Comparison of ENCODE assay signal across 26 mouse cellular contexts in the genomic region with DNA sequence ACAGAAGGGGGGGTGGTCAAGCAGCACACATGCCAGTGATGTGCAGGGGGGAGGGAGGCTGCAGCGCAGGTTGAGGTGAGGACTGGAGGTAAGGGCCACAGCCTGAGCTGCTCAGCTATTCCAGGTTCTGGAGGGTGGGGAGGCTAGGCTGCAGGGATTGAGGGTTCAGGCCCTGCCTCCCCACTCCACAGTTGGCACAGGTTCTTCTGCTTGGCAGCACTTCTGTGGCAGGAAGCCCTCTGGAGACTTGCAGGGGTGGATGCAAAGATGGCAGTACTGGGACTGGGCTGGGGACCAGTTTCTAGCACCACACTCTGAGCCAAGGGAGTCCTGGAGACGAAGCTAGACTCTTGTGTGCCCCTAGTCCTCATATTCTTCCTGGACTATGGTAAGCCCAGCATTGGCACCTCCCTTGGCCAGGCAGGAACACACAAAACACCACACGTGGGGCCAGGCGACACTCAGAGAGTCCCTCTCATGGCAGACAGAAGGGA. TPM values are rescaled to one million over a fixed set of nuclear protein-coding genes. Genes with fewer than 3 reads are reported as not detected.
DNase-seq lines count a peak whose midpoint lies in the region; ATAC-seq and TF ChIP-seq lines count a peak whose summit lies in the region.
"Had no signal": no experiment of that assay in that cellular context is flagged by ENCODE, and none has a peak within 500 bp of the region (broad histone marks: within the 10 kb centered on the region; RNA-seq: fewer than 3 reads in every experiment).

No protein-coding gene starts in this region.

- DNase-seq in cerebellum, adult 9-10 months = peak; percentile 44
- no peak for DNase-seq in cerebellum, adult 18-20 months
- DNase-seq in heart, adult 11 months = peak; percentile 90
- DNase-seq in liver, embryonic 13.5 days = no peak
- DNase-seq in liver, embryonic 11.5 days (ENCODE audit: low spot score) = no peak
- DNase-seq in G1E (ENCODE audit: low spot score) = no peak
- DNase-seq: adrenal gland, adult 2 months; adrenal gland, postnatal 14 days; B cell, adult 2 months; cerebellum, adult 11 months; gastrocnemius, postnatal 10 days; gastrocnemius, postnatal 36 days; heart, postnatal 10 days; heart, postnatal 36 days had no signal

- no peaks in the 10 kb centered on the region for H3K9me3 ChIP-seq in heart, embryonic 11.5 days (replicated peaks; ENCODE audit: control insufficient read depth, low read length)
- 0 out of 2 replicates have a peak, but pooled peaks cover 4% of the 10 kb centered on the region for H3K9me3 ChIP-seq in liver, embryonic 13.5 days (replicated peaks)
- H3K9me3 ChIP-seq in liver, embryonic 11.5 days (ENCODE audit: control insufficient read depth, low read length) = no peaks in the 10 kb centered on the region
- peaks cover 3% of the 10 kb centered on the region; the same call in 1 of the 2 replicates for H3K9me3 ChIP-seq in G1E (replicated peaks)
- H3K9me3 ChIP-seq: embryonic facial prominence, embryonic 12.5 days; embryonic facial prominence, embryonic 15.5 days; forebrain, embryonic 10.5 days; forebrain, embryonic 13.5 days; heart, embryonic 12.5 days; heart, embryonic 15.5 days; hindbrain, embryonic 10.5 days; hindbrain, embryonic 13.5 days had no signal

- no peak for TF ChIP-seq CTCF in G1E (IDR thresholded peaks at IDR 0.05; ENCODE audit: low read depth, low read length)

- WGBS in heart, embryonic 11.5 days (ENCODE audit: insufficient replicate concordance) = 86% methylated on average over 4 of the region's 4 CpGs
- 83% methylated on average over 4 of the region's 4 CpGs for WGBS in liver, embryonic 13.5 days (ENCODE audit: insufficient replicate concordance)
- WGBS in liver, embryonic 11.5 days = 86% methylated on average over 4 of the region's 4 CpGs

- no peak overlapping the region for H3K9ac ChIP-seq in heart, embryonic 11.5 days (ENCODE audit: low read depth, low read length)
- peak overlapping the region; percentile 99; the same call in 1 of the 2 replicates for H3K9ac ChIP-seq in liver, embryonic 13.5 days
- H3K9ac ChIP-seq in liver, embryonic 11.5 days (ENCODE audit: low read depth, low read length) = no peak overlapping the region
- H3K9ac ChIP-seq: embryonic facial prominence, embryonic 12.5 days; embryonic facial prominence, embryonic 15.5 days; forebrain, embryonic 13.5 days; heart, embryonic 12.5 days; heart, embryonic 15.5 days; hindbrain, embryonic 13.5 days had no signal

- peaks cover 31% of the 10 kb centered on the region for H3K36me3 ChIP-seq in heart, embryonic 11.5 days (ENCODE audit: control insufficient read depth, insufficient read depth, low read length)
- H3K36me3 ChIP-seq in liver, embryonic 13.5 days = peaks cover 76% of the 10 kb centered on the region
- H3K36me3 ChIP-seq in liver, embryonic 11.5 days (ENCODE audit: control insufficient read depth, insufficient read depth, low read length) = peaks cover 33% of the 10 kb centered on the region
- H3K36me3 ChIP-seq in G1E (replicated peaks) = peaks cover 82% of the 10 kb centered on the region

- no peaks in the 10 kb centered on the region for H3K27me3 ChIP-seq in heart, embryonic 11.5 days (ENCODE audit: control insufficient read depth, insufficient read depth, low read length)
- no peaks in the 10 kb centered on the region for H3K27me3 ChIP-seq in liver, embryonic 13.5 days
- no peaks in the 10 kb centered on the region for H3K27me3 ChIP-seq in liver, embryonic 11.5 days (replicated peaks; ENCODE audit: control insufficient read depth, insufficient read depth, low read length)
- H3K27me3 ChIP-seq in G1E (ENCODE audit: insufficient read depth, low read length) = no peaks in the 10 kb centered on the region; the same call in 1 of the 2 replicates
- H3K27me3 ChIP-seq: CH12.LX; embryonic facial prominence, embryonic 12.5 days; embryonic facial prominence, embryonic 15.5 days; forebrain, embryonic 13.5 days; heart, embryonic 12.5 days; heart, embryonic 15.5 days; hindbrain, embryonic 13.5 days had no signal

- no peak overlapping the region for H3K27ac ChIP-seq in heart, embryonic 11.5 days (ENCODE audit: low read depth, low read length)
- H3K27ac ChIP-seq in liver, embryonic 13.5 days = peak overlapping the region; percentile 100
- no peak overlapping the region for H3K27ac ChIP-seq in liver, embryonic 11.5 days (ENCODE audit: low read depth, low read length)
- H3K27ac ChIP-seq: embryonic facial prominence, embryonic 12.5 days; embryonic facial prominence, embryonic 15.5 days; forebrain, embryonic 13.5 days; heart, embryonic 15.5 days; hindbrain, embryonic 13.5 days had no signal

- H3K4me3 ChIP-seq in heart, embryonic 11.5 days (ENCODE audit: low read depth, low read length) = no peak overlapping the region
- no peak overlapping the region for H3K4me3 ChIP-seq in liver, embryonic 13.5 days (replicated peaks)
- no peak overlapping the region for H3K4me3 ChIP-seq in liver, embryonic 11.5 days (ENCODE audit: low read depth, low read length)
- H3K4me3 ChIP-seq in G1E (ENCODE audit: low read depth, low read length) = peak overlapping the region; percentile 10; the same call in 1 of the 2 replicates
- H3K4me3 ChIP-seq: heart, embryonic 12.5 days; heart, embryonic 15.5 days had no signal

- no peak for ATAC-seq in heart, embryonic 11.5 days (replicated peaks; ENCODE audit: insufficient number of reproducible peaks, low FRiP score, low TSS enrichment)
- ATAC-seq in liver, embryonic 13.5 days (ENCODE audit: low read depth) = no peak
- no peak for ATAC-seq in liver, embryonic 11.5 days (replicated peaks; ENCODE audit: low FRiP score)
- ATAC-seq in G1E (ENCODE audit: extremely low read depth, insufficient number of reproducible peaks, low FRiP score, poor library complexity, severe bottlenecking) = no peak
- ATAC-seq: forebrain, embryonic 13.5 days; forebrain, embryonic 16.5 days; hindbrain, embryonic 16.5 days had no signal

- no peak overlapping the region for H3K4me2 ChIP-seq in heart, embryonic 11.5 days
- H3K4me2 ChIP-seq in liver, embryonic 13.5 days = peak overlapping the region; percentile 96; the same call in 1 of the 2 replicates
- H3K4me2 ChIP-seq in liver, embryonic 11.5 days = no peak overlapping the region

- H3K4me1 ChIP-seq in heart, embryonic 11.5 days (ENCODE audit: control insufficient read depth, insufficient read depth, low read length) = peaks cover 12% of the 10 kb centered on the region; the same call in 1 of the 2 replicates
- H3K4me1 ChIP-seq in liver, embryonic 13.5 days (replicated peaks) = peaks cover 48% of the 10 kb centered on the region
- H3K4me1 ChIP-seq in liver, embryonic 11.5 days (replicated peaks; ENCODE audit: control insufficient read depth, insufficient read depth, low read length) = peaks cover 18% of the 10 kb centered on the region
- peaks cover 58% of the 10 kb centered on the region for H3K4me1 ChIP-seq in G1E (ENCODE audit: insufficient read depth, low read depth, low read length)

RNA-seq across cellular contexts. Expression of a gene that starts 1.2 kb away (rescaled TPM):
- 12.0 and 14.1 TPM in 2 replicates for polyA plus RNA-seq in heart, embryonic 11.5 days (2014; fragmentation: Nextera tagmentation; extraction: Ambion mirVana)
- polyA plus RNA-seq in liver, embryonic 13.5 days (2015; fragmentation: Nextera tagmentation; extraction: Ambion mirVana) = 69.9 and 77.9 TPM in 2 replicates
- polyA plus RNA-seq in liver, embryonic 11.5 days (2014; fragmentation: Nextera tagmentation; extraction: Ambion mirVana) = 70.5 and 74.1 TPM in 2 replicates
- total RNA-seq in G1E (2014; fragmentation: Nextera tagmentation) (19.5 and 132 TPM in 2 replicates), G1E (2017) (25.0 and 28.1 TPM in 2 replicates)
- 5.4 and 9.5 TPM in 2 replicates for polyA plus RNA-seq in G1E (2012)

RNA-seq across cellular contexts. Expression of a gene that starts 10.5 kb away (rescaled TPM):
- polyA plus RNA-seq in heart, embryonic 11.5 days (2014; fragmentation: Nextera tagmentation; extraction: Ambion mirVana) = 18.7 and 24.2 TPM in 2 replicates
- polyA plus RNA-seq in liver, embryonic 13.5 days (2015; fragmentation: Nextera tagmentation; extraction: Ambion mirVana) = 9.3 and 9.9 TPM in 2 replicates
- polyA plus RNA-seq in liver, embryonic 11.5 days (2014; fragmentation: Nextera tagmentation; extraction: Ambion mirVana) = 20.5 and 21.5 TPM in 2 replicates
- 47.5 and 50.4 TPM in 2 replicates for total RNA-seq in G1E (2014; fragmentation: Nextera tagmentation)
- 57.4 and 69.3 TPM in 2 replicates for total RNA-seq in G1E (2017)
- polyA plus RNA-seq in G1E (2012) = 17.0 and 22.9 TPM in 2 replicates

RNA-seq across cellular contexts. Expression of a gene that starts 10.6 kb away (rescaled TPM):
- 22.7 and 26.8 TPM in 2 replicates for polyA plus RNA-seq in heart, embryonic 11.5 days (2014; fragmentation: Nextera tagmentation; extraction: Ambion mirVana)
- 18.2 and 21.0 TPM in 2 replicates for polyA plus RNA-seq in liver, embryonic 13.5 days (2015; fragmentation: Nextera tagmentation; extraction: Ambion mirVana)
- polyA plus RNA-seq in liver, embryonic 11.5 days (2014; fragmentation: Nextera tagmentation; extraction: Ambion mirVana) = 20.0 and 24.1 TPM in 2 replicates
- 40.0 and 46.2 TPM in 2 replicates for total RNA-seq in G1E (2014; fragmentation: Nextera tagmentation)
- 16.2 and 16.3 TPM in 2 replicates for total RNA-seq in G1E (2017)
- polyA plus RNA-seq in G1E (2012) = 34.2 and 47.5 TPM in 2 replicates

RNA-seq across cellular contexts. Expression of a gene that starts 13.0 kb away (rescaled TPM):
- polyA plus RNA-seq in heart, embryonic 11.5 days (2014; fragmentation: Nextera tagmentation; extraction: Ambion mirVana) = 31.9 and 33.8 TPM in 2 replicates
- polyA plus RNA-seq in liver, embryonic 13.5 days (2015; fragmentation: Nextera tagmentation; extraction: Ambion mirVana) = 40.0 and 44.7 TPM in 2 replicates
- 45.4 and 50.9 TPM in 2 replicates for polyA plus RNA-seq in liver, embryonic 11.5 days (2014; fragmentation: Nextera tagmentation; extraction: Ambion mirVana)
- total RNA-seq in G1E (2014; fragmentation: Nextera tagmentation) (45.8 and 58.0 TPM in 2 replicates), G1E (2017) (47.7 and 53.7 TPM in 2 replicates)
- polyA plus RNA-seq in G1E (2012) = 21.0 and 24.2 TPM in 2 replicates

RNA-seq across cellular contexts. Expression of a gene that starts 29.2 kb away (rescaled TPM):
- 6.8 and 8.4 TPM in 2 replicates for polyA plus RNA-seq in heart, embryonic 11.5 days (2014; fragmentation: Nextera tagmentation; extraction: Ambion mirVana)
- polyA plus RNA-seq in liver, embryonic 13.5 days (2015; fragmentation: Nextera tagmentation; extraction: Ambion mirVana) = 3.8 and 5.0 TPM in 2 replicates
- polyA plus RNA-seq in liver, embryonic 11.5 days (2014; fragmentation: Nextera tagmentation; extraction: Ambion mirVana) = 8.0 and 9.1 TPM in 2 replicates
- total RNA-seq in G1E (2014; fragmentation: Nextera tagmentation) (10.1 and 19.2 TPM in 2 replicates), G1E (2017) (11.0 and 12.5 TPM in 2 replicates)
- polyA plus RNA-seq in G1E (2012) = 0.29 and 0.83 TPM in 2 replicates

Comparison
In these comparisons a context has a peak if more than half of its experiments do, and no peak if none do; other contexts are left out.
1. DNase-seq: peak in cerebellum, adult 9-10 months (single experiment) and heart, adult 11 months (single experiment); none in cerebellum, adult 18-20 months (0 of 2), liver, embryonic 13.5 days (single experiment), liver, embryonic 11.5 days (single experiment) and G1E (single experiment).